Mouse (Mus musculus) forebrain, embryonic 15.5 days (tissue): ENCODE data around the gene Tmc6. TPM values are rescaled to one million over a fixed set of nuclear protein-coding genes. Genes with fewer than 3 reads are reported as not detected.
"Not testable (repeated sequence)": the region's sequence is repeated elsewhere in the genome, so short reads cannot be mapped to it uniquely, and the experiment has no call there.

Experiments
- ATAC-seq: fragments of 200-750 bp; cut with Nextera tagmentation; replicated peaks from 2 replicates; pipeline ENCODE4 v1.8.0; 2017; ENCODE audit warnings: mild to moderate bottlenecking, moderate TSS enrichment, moderate library complexity
- H3K27ac ChIP-seq: fragments of 300-500 bp; sonication (generic); replicated peaks from 2 replicates; pipeline ENCODE4 v1.5.1; 2015; ENCODE audit warnings: mild to moderate bottlenecking, inconsistent platforms
- H3K27me3 ChIP-seq: fragments of 300-500 bp; sonication (generic); 2 replicates; pipeline ENCODE4 v1.6.1; 2015; ENCODE audit warnings: inconsistent platforms
- H3K36me3 ChIP-seq: fragments of 300-500 bp; sonication (generic); 2 replicates; pipeline ENCODE4 v1.6.1; 2015; ENCODE audit warnings: mild to moderate bottlenecking, inconsistent platforms
- H3K4me1 ChIP-seq: fragments of 300-500 bp; sonication (generic); 2 replicates; pipeline ENCODE4 v1.6.1; 2015; ENCODE audit warnings: inconsistent platforms
- H3K4me2 ChIP-seq: fragments of 300-500 bp; sonication (generic); replicated peaks from 2 replicates; pipeline ENCODE4 v1.6.1; 2015; ENCODE audit warnings: mild to moderate bottlenecking, inconsistent platforms
- H3K4me3 ChIP-seq: fragments of 300-500 bp; sonication (generic); 2 replicates; pipeline ENCODE4 v1.5.1; 2015; ENCODE audit warnings: mild to moderate bottlenecking, inconsistent platforms
- H3K9ac ChIP-seq: fragments of 300-500 bp; sonication (generic); replicated peaks from 2 replicates; pipeline ENCODE4 v1.6.1; 2015; ENCODE audit warnings: mild to moderate bottlenecking, inconsistent platforms
- H3K9me3 ChIP-seq: fragments of 300-500 bp; sonication (generic); 2 replicates; pipeline ENCODE4 v1.6.1; 2016; ENCODE audit warnings: inconsistent platforms
- WGBS: fragments of 180-500 bp; shearing (Covaris S2); methylation state at CpG from one replicate; pipeline ENCODE4 v1.1.7; 2015; ENCODE audit warnings: mixed read lengths; 5-methylcytosine and 5-hydroxymethylcytosine counted together
- polyA plus RNA-seq: library from polyadenylated mRNA; unstranded; fragments of >200 nt; fragmentation: Nextera tagmentation; extraction: Ambion mirVana; gene quantifications from 2 replicates; pipeline ENCODE4 v1.2.1, GENCODE M21; 2015

The Tmc6 gene
- polyA plus RNA-seq, 1 experiment from 2014 or later, result 2.6 TPM

- Histone ChIP-seq H3K4me1 (no peaks in the 10 kb centered on the region), H3K27me3 (no peaks in the 10 kb centered on the region), H3K4me3 (no peak overlapping the region), H3K27ac (no peak overlapping the region), H3K36me3 (no peaks in the 10 kb centered on the region), H3K9me3 (no peaks in the 10 kb centered on the region), H3K4me2 (no peak overlapping the region), H3K9ac (no peak overlapping the region)
- no peak for ATAC-seq
- WGBS, result 8% methylated on average over 14 of the region's 14 CpGs
These were observed 8.3 kb upstream of the Tmc6 start for GRCm38 (mm10) chr11:117790286-117790685.

DNA sequence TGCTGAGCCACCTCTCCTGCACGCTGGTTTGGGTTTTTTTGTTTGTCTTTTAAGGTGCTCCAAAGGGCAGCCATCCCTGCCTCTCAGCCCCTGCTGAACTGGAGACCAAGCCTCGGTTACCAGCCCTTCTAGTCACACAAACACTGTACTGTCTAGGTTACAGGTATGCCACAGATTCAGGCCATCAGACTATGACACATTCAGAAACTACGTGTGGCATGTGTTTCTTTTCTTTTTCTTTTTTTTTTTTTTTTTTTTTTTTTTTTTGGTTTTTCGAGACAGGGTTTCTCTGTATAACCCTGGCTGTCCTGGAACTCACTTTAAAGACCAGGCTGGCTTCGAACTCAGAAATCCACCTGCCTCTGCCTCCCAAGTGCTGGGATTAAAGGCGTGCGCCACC, 6.5 kb upstream of the Tmc6 start:
- not testable (repeated sequence) for H3K27ac ChIP-seq, H3K9me3 ChIP-seq, H3K4me2 ChIP-seq, H3K4me1 ChIP-seq, H3K36me3 ChIP-seq, H3K9ac ChIP-seq, H3K27me3 ChIP-seq, H3K4me3 ChIP-seq, ATAC-seq
- 84% methylated on average over 7 of the region's 7 CpGs for WGBS

- peaks cover 15% of the 10 kb centered on the region; the same call in 1 of the 2 replicates for H3K27me3 ChIP-seq
- no peaks in the 10 kb centered on the region for H3K36me3 ChIP-seq
- peaks cover 11% of the 10 kb centered on the region for H3K4me1 ChIP-seq
- H3K27ac ChIP-seq, result no peak overlapping the region
- WGBS, result 3% methylated on average over 10 of the region's 10 CpGs
- H3K9ac ChIP-seq, result no peak overlapping the region
- no peaks in the 10 kb centered on the region for H3K9me3 ChIP-seq
- no peak for ATAC-seq
- no peak overlapping the region for H3K4me3 ChIP-seq
- H3K4me2 ChIP-seq, result no peak overlapping the region
These were observed 4.3 kb upstream of the Tmc6 start for GRCm38 (mm10) chr11:117786294-117786693.

GRCm38 (mm10) chr11:117783683-117784309, 1.8 kb upstream of the Tmc6 start:
- H3K27me3 ChIP-seq, result peaks cover 35% of the 10 kb centered on the region
- H3K9ac ChIP-seq, result peak overlapping the region; percentile 36; the same call in 1 of the 2 replicates
- no peak for ATAC-seq
- 35% methylated on average over 10 of the region's 10 CpGs for WGBS
- H3K4me1 ChIP-seq, result peaks cover 31% of the 10 kb centered on the region
- no peaks in the 10 kb centered on the region for H3K36me3 ChIP-seq
- H3K27ac ChIP-seq, result no peak overlapping the region
- no peaks in the 10 kb centered on the region for H3K9me3 ChIP-seq
- H3K4me2 ChIP-seq, result peak overlapping the region; percentile 61
- no peak overlapping the region for H3K4me3 ChIP-seq

- ATAC-seq, result peak; percentile 62; the same call in 1 of the 2 replicates
- Histone ChIP-seq H3K4me3 (peak overlapping the region; percentile 33), H3K9me3 (no peaks in the 10 kb centered on the region), H3K4me2 (peak overlapping the region; percentile 61), H3K9ac (peak overlapping the region; percentile 36), H3K36me3 (no peaks in the 10 kb centered on the region), H3K4me1 (peaks cover 31% of the 10 kb centered on the region), H3K27me3 (peaks cover 35% of the 10 kb centered on the region), H3K27ac (no peak overlapping the region)
- WGBS, result 2% methylated on average over 31 of the region's 31 CpGs
These were observed 1.1 kb upstream of the Tmc6 start for GRCm38 (mm10) chr11:117783089-117783488.

DNA sequence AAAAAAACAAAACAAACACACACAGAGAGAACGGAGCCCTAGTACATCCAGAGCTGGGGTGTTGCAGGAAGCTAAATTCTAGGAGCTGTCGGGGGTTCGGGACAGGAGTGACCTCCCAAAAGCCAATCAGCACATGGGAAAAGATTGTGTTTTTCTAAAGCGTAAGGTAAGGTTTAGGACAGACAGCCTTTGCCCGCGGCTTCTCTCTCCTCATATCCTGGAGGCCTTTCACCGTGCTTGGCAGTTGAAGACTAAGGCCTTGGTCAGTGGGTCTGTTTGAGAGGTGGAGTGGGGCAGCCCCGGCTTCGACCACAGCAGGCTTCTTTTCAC, 672 bp upstream of the Tmc6 start:
- 48% methylated on average over 9 of the region's 9 CpGs for WGBS
- H3K4me2 ChIP-seq, result peak overlapping the region; percentile 61
- ATAC-seq, result no peak
- peaks cover 31% of the 10 kb centered on the region for H3K4me1 ChIP-seq
- H3K27me3 ChIP-seq, result peaks cover 35% of the 10 kb centered on the region
- no peak overlapping the region; the same call in 1 of the 2 replicates for H3K9ac ChIP-seq
- H3K4me3 ChIP-seq, result peak overlapping the region; percentile 33
- no peak overlapping the region for H3K27ac ChIP-seq
- H3K36me3 ChIP-seq, result no peaks in the 10 kb centered on the region
- H3K9me3 ChIP-seq, result no peaks in the 10 kb centered on the region

- peaks cover 35% of the 10 kb centered on the region for H3K27me3 ChIP-seq
- H3K27ac ChIP-seq, result no peak overlapping the region
- H3K36me3 ChIP-seq, result no peaks in the 10 kb centered on the region
- H3K4me1 ChIP-seq, result peaks cover 31% of the 10 kb centered on the region
- H3K9me3 ChIP-seq, result no peaks in the 10 kb centered on the region
- ATAC-seq, result no peak
- H3K4me3 ChIP-seq, result peak overlapping the region; percentile 20; the same call in 1 of the 2 replicates
- WGBS, result 22% methylated on average over 18 of the region's 18 CpGs
- peak overlapping the region; percentile 37; the same call in 1 of the 2 replicates for H3K4me2 ChIP-seq
- no peak overlapping the region for H3K9ac ChIP-seq
These were observed 688 bp downstream of the Tmc6 start for GRCm38 (mm10) chr11:117781199-117781821.

- Histone ChIP-seq H3K9ac (peak overlapping the region; percentile 32; the same call in 1 of the 2 replicates), H3K4me2 (peak overlapping the region; percentile 37), H3K27me3 (peaks cover 35% of the 10 kb centered on the region), H3K36me3 (no peaks in the 10 kb centered on the region), H3K9me3 (no peaks in the 10 kb centered on the region), H3K4me3 (peak overlapping the region; percentile 20), H3K27ac (no peak overlapping the region; the same call in 1 of the 2 replicates), H3K4me1 (peaks cover 31% of the 10 kb centered on the region)
- no peak for ATAC-seq
- WGBS, result 3% methylated on average over 19 of the region's 19 CpGs
These were observed 1.4 kb downstream of the Tmc6 start for GRCm38 (mm10) chr11:117780582-117781111.

DNA sequence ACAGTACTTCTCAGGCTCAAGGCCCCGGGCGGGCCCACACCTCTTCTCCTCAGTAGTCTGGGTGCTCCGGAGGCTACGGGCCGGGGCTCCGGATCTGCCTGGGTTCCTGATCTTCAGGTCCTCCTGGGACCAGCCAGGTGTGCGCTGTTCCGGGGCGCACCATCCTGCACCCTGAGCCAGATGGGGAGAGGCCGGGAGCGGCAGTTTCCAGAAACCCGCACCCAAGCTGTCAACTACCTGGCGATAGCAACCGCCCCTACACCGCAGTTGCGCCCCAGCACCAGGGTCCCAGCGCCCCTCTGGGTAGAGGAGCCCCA, 1.8 kb downstream of the Tmc6 start:
- Histone ChIP-seq H3K36me3 (no peaks in the 10 kb centered on the region), H3K9me3 (no peaks in the 10 kb centered on the region), H3K27ac (peak overlapping the region; percentile 56; the same call in 1 of the 2 replicates), H3K27me3 (peaks cover 35% of the 10 kb centered on the region), H3K9ac (peak overlapping the region; percentile 32), H3K4me1 (peaks cover 31% of the 10 kb centered on the region), H3K4me3 (peak overlapping the region; percentile 20), H3K4me2 (peak overlapping the region; percentile 37)
- under 1% methylated on average over 17 of the region's 17 CpGs for WGBS
- ATAC-seq, result 0 out of 2 replicates have a peak, but pooled peaks have one; percentile 9

- H3K27me3 ChIP-seq, result peaks cover 35% of the 10 kb centered on the region
- ATAC-seq, result 0 out of 2 replicates have a peak, but pooled peaks have one; percentile 27
These were observed 2.4 kb downstream of the Tmc6 start for GRCm38 (mm10) chr11:117779434-117780198.

DNA sequence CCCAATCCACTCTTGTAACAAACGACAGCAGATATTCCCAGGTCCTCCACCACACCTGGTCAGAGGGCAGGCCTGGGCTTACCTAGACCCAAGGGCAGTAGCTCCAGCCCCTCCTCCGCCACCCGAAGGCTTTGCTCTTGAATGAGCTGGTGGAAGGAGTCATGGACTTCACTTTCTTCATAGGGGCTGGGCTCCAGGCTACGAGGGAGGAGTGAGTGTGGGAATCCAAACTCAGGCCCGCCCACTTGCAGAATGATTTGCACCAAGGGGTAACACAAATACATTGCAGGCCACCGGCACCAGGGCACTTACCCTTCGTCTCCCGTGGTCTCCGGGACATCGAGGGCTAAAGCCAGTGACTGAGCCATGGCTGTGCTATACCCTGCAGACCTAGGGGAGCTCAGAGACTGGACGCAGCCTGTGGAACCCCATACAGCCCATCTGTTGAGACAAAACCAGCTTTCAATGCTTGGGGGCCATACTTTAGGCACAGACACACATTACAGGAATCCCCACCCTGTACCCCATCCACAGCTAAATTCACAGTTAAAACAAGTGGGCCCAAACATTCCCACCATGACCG, 3.1 kb downstream of the Tmc6 start:
- Histone ChIP-seq H3K9me3 (no peaks in the 10 kb centered on the region), H3K27me3 (peaks cover 35% of the 10 kb centered on the region), H3K4me1 (peaks cover 31% of the 10 kb centered on the region), H3K9ac (no peak overlapping the region), H3K4me2 (no peak overlapping the region), H3K4me3 (no peak overlapping the region), H3K36me3 (no peaks in the 10 kb centered on the region), H3K27ac (no peak overlapping the region)
- no peak for ATAC-seq
- WGBS, result 70% methylated on average over 12 of the region's 12 CpGs

More at GRCm38 (mm10) chr11:117779434-117780198, 2.4 kb downstream of the Tmc6 start:
- Histone ChIP-seq H3K27ac (peak overlapping the region; percentile 56), H3K36me3 (no peaks in the 10 kb centered on the region), H3K9ac (peak overlapping the region; percentile 32), H3K4me3 (peak overlapping the region; percentile 20), H3K4me2 (peak overlapping the region; percentile 37), H3K4me1 (peaks cover 31% of the 10 kb centered on the region), H3K9me3 (no peaks in the 10 kb centered on the region)
- 6% methylated on average over 38 of the region's 38 CpGs for WGBS
